Mouse (Mus musculus) G1E (cell line): ENCODE data around the gene Kcnip4. TPM values are rescaled to one million over a fixed set of nuclear protein-coding genes. Genes with fewer than 3 reads are reported as not detected.

Experiments
- ATAC-seq: 2 replicates; pipeline ENCODE4 v1.8.0; 2016; ENCODE audit warnings: mild to moderate bottlenecking; ENCODE audit not compliant: insufficient number of reproducible peaks, poor library complexity, low FRiP score, severe bottlenecking; ENCODE audit errors: extremely low read depth
- DNase-seq: peaks from one replicate; pipeline ENCODE4 v3.0.0; 2012; ENCODE audit warnings: low spot score
- H3K27me3 ChIP-seq: 2 replicates; pipeline ENCODE4 v1.6.1; 2012; ENCODE audit warnings: mild to moderate bottlenecking, low read length, inconsistent platforms; ENCODE audit not compliant: insufficient read depth
- H3K36me3 ChIP-seq: replicated peaks from 2 replicates; pipeline ENCODE3; 2012; ENCODE audit warnings: mild to moderate bottlenecking, inconsistent platforms
- H3K4me1 ChIP-seq: 2 replicates; pipeline ENCODE4 v1.6.1; 2012; ENCODE audit warnings: low read depth, low read length, inconsistent platforms, mixed read lengths; ENCODE audit not compliant: insufficient read depth
- H3K4me3 ChIP-seq: 2 replicates; pipeline ENCODE4 v1.5.1; 2012; ENCODE audit warnings: low read depth, mild to moderate bottlenecking, inconsistent platforms, low read length, moderate library complexity, mixed read lengths
- H3K9me3 ChIP-seq: replicated peaks from 2 replicates; pipeline ENCODE4 v1.6.1; 2012; ENCODE audit warnings: inconsistent platforms
- CTCF ChIP-seq: IDR thresholded peaks from 2 replicates; pipeline ENCODE4 v1.5.1; 2012; ENCODE audit warnings: low read depth, low read length, inconsistent platforms, mixed read lengths
- GATA1 ChIP-seq: IDR thresholded peaks from 2 replicates; pipeline ENCODE4 v1.6.1; 2012; ENCODE audit warnings: borderline replicate concordance, low read length, inconsistent platforms, mixed read lengths
- GATA2 ChIP-seq: IDR thresholded peaks from 2 replicates; pipeline ENCODE4 v1.6.1; 2012; ENCODE audit warnings: low read depth, low read length, inconsistent platforms, borderline replicate concordance
- POLR2AphosphoS5 ChIP-seq: IDR thresholded peaks from 2 replicates; pipeline ENCODE4 v1.6.1; 2012; ENCODE audit warnings: low read depth, low read length, inconsistent platforms; ENCODE audit not compliant: insufficient replicate concordance
- TAL1 ChIP-seq: conservative IDR thresholded peaks from 2 replicates; pipeline ENCODE4 v1.6.1; 2012; ENCODE audit warnings: low read depth, low read length, inconsistent platforms, mixed read lengths
- polyA plus RNA-seq: library from polyadenylated mRNA; stranded (reverse); fragments of >175 nt; gene quantifications from 2 replicates; pipeline ENCODE4 v1.2.3, GENCODE M21; 2012
- total RNA-seq, 2 experiments: library from RNA; stranded (forward) in 1 of 2; stranded (reverse) in 1 of 2; fragments of 200-1000 nt in 1 of 2; fragments of >200 nt in 1 of 2; fragmentation: Nextera tagmentation in 1 of 2; gene quantifications; 2 replicates each; pipeline ENCODE4 v1.2.3; 2014 to 2017

Gene Kcnip4
- total and polyA plus RNA-seq, 3 experiments: 0.05 to 0.38 TPM; not detected in 1

GRCm38 (mm10) chr5:48931881-48932280 is 592.8 kb downstream of the Kcnip4 start:
- ATAC-seq: no peak
- TF ChIP-seq POLR2AphosphoS5: no peak
- TF ChIP-seq CTCF: no peak
- no peak for TF ChIP-seq TAL1
- TF ChIP-seq GATA1: no peak
- TF ChIP-seq GATA2: no peak
- no peak for DNase-seq
- no peaks in the 10 kb centered on the region for H3K9me3 ChIP-seq
- H3K27me3 ChIP-seq: no peaks in the 10 kb centered on the region
- no peaks in the 10 kb centered on the region for H3K36me3 ChIP-seq
- H3K4me3 ChIP-seq: no peak overlapping the region
- H3K4me1 ChIP-seq: no peaks in the 10 kb centered on the region

GRCm38 (mm10) chr5:48890216-48890615 is 634.5 kb downstream of the Kcnip4 start:
- Histone ChIP-seq H3K4me3 (no peak overlapping the region), H3K36me3 (no peaks in the 10 kb centered on the region), H3K4me1 (no peaks in the 10 kb centered on the region), H3K9me3 (no peaks in the 10 kb centered on the region), H3K27me3 (no peaks in the 10 kb centered on the region)
- TF ChIP-seq POLR2AphosphoS5 (no peak), CTCF (no peak), GATA2 (no peak), GATA1 (no peak), TAL1 (no peak)
- no peak for ATAC-seq
- DNase-seq: no peak

- no peaks in the 10 kb centered on the region for H3K27me3 ChIP-seq
- DNase-seq (no peak), ATAC-seq (no peak)
- no peak overlapping the region for H3K4me3 ChIP-seq
- H3K9me3 ChIP-seq: no peaks in the 10 kb centered on the region
- H3K4me1 ChIP-seq: no peaks in the 10 kb centered on the region
- no peak for TF ChIP-seq TAL1
- no peak for TF ChIP-seq GATA2
- no peak for TF ChIP-seq CTCF
- no peak for TF ChIP-seq GATA1
- TF ChIP-seq POLR2AphosphoS5: no peak
- H3K36me3 ChIP-seq: no peaks in the 10 kb centered on the region
These were observed 635.1 kb downstream of the Kcnip4 start for GRCm38 (mm10) chr5:48889395-48890194.

DNA sequence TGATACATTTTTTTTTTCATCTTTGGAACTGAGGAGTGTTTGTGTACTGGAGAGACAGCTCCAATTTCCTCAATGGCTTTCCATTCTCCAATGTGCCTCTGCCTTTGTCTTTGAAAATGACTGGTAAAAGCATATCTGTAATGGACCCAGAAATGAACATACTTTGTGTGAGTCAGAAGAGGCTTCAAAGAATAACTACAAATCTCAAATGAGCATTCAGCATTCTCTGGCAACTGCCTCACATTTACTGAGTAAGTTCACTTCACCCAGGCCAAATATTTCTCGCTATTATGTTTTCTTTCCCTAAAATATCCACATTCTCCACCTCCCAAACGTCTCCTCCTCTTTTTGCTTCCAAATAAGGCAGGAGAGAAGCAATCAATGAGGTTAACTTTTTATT is 646.6 kb downstream of the Kcnip4 start:
- no peak for ATAC-seq

DNA sequence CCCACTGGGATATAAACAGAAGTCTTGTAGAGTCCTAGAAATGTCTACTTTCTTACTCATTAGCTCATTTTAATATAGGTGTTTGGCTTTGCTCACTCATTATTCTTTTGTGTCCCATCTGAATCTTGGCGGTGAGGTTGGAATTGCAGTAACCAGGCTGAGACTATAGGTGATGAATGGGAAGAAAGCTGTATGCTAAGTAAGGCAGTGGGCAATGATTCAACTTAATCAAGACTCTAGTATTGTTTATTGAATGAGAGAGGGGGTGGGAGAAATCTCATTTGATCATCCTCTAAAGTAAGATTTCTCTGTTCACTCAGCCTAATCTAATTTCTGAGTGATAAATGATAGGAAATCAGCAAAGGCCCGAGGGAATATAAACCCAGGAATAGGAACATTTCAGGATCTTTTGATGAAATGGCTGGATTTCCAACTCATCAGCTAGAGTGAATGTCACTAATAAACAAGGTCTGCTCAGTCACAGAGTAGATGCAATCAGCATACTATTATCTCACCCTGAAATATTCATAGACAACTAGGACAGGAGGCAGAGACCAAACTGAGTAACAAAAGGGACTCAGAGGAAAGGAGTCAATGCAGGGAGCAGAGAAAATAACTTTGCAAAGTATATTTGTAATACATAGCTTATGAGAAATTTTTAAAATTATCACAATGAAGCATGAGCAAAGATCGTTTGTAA is 660.3 kb downstream of the Kcnip4 start:
- Histone ChIP-seq H3K4me3 (no peak overlapping the region), H3K27me3 (no peaks in the 10 kb centered on the region), H3K4me1 (no peaks in the 10 kb centered on the region), H3K36me3 (no peaks in the 10 kb centered on the region), H3K9me3 (no peaks in the 10 kb centered on the region)
- no peak for ATAC-seq
- DNase-seq: no peak
- no peak for TF ChIP-seq CTCF
- TF ChIP-seq GATA1: no peak
- TF ChIP-seq POLR2AphosphoS5: no peak
- TF ChIP-seq TAL1: no peak
- TF ChIP-seq GATA2: no peak

More for the DNA sequence above, 646.6 kb downstream of the Kcnip4 start:
- Histone ChIP-seq H3K4me3 (no peak overlapping the region), H3K27me3 (peaks cover 3% of the 10 kb centered on the region; the same call in 1 of the 2 replicates), H3K36me3 (no peaks in the 10 kb centered on the region), H3K4me1 (no peaks in the 10 kb centered on the region), H3K9me3 (no peaks in the 10 kb centered on the region)
- DNase-seq: no peak
- no peak for TF ChIP-seq GATA2
- no peak for TF ChIP-seq TAL1
- TF ChIP-seq GATA1: no peak
- no peak for TF ChIP-seq CTCF
- TF ChIP-seq POLR2AphosphoS5: no peak

DNA sequence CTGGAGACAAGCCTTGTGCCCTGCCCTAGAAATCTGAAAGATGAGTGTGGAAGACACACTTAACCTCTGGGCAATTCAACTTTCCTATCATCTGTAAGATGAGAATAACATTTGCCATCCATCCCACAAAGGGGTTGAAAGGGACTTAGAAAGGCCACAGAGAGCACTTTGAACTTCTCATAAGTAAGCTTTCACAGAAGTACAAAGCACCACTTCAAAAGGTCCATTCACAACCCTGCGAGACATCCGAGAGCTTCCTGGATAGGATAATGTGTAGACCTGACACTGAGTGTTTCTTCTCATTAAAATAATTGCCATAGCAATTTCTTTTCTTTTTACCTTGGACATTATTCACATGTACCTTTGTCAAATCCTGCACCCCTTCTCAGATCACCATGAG is 683.7 kb downstream of the Kcnip4 start:
- no peak for TF ChIP-seq TAL1
- no peak for TF ChIP-seq CTCF
- no peak for TF ChIP-seq POLR2AphosphoS5
- TF ChIP-seq GATA2: no peak
- TF ChIP-seq GATA1: no peak
- Histone ChIP-seq H3K4me1 (no peaks in the 10 kb centered on the region), H3K36me3 (no peaks in the 10 kb centered on the region), H3K9me3 (no peaks in the 10 kb centered on the region), H3K27me3 (no peaks in the 10 kb centered on the region), H3K4me3 (no peak overlapping the region)
- ATAC-seq (no peak), DNase-seq (no peak)
